Mouse (Mus musculus): ENCODE results near the gene Ewsr1.

DNA sequence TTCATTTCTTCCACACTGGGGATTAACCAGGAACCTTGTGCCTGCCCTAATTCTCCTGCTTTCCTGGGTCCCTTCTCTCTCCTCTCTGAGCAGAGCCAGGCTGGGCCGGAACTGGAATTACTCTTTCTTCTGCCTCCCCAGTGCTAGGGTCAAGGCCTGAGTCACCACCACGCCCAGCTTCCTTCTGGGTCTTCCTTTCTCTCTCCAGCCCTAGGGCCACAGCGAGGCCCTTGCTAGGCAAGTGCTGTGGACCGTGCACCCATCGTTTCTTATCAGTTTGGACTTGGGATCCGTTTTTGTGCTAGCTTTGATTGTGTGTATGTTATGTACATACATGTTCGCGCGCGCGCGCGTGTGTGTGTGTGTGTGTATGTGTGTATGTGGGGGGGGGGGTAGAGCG, 44.9 kb downstream of the Ewsr1 start:
- TF ChIP-seq MAX (IDR thresholded peaks at IDR 0.05) (no peak), USF1 (IDR thresholded peaks at IDR 0.05; ENCODE audit: low read depth) (no peak), CTCF (IDR thresholded peaks at IDR 0.05; ENCODE audit: control insufficient read depth, insufficient read depth, insufficient read length) (no peak), MYOD1 (IDR thresholded peaks at IDR 0.05; ENCODE audit: control insufficient read depth, insufficient read length, low read depth) (no peak), CEBPB (IDR thresholded peaks at IDR 0.05; ENCODE audit: low read depth) (no peak)

All from C2C12 (cell line).